Mouse (Mus musculus) liver, embryonic 16.5 days (tissue): Measurements from ENCODE around the gene Cysltr1. TPM values are rescaled to one million over a fixed set of nuclear protein-coding genes. Genes with fewer than 3 reads are reported as not detected.
A peak's percentile ranks its signal among the peaks of the same experiment; 100 is the strongest.

Experiments
- ATAC-seq: fragments of 200-750 bp; cut with Nextera tagmentation; 2 replicates; pipeline ENCODE4 v1.8.0; 2017; ENCODE audit warnings: low read depth, mild to moderate bottlenecking, moderate number of reproducible peaks, moderate library complexity
- H3K27ac ChIP-seq: fragments of 300-500 bp; sonication (generic); 2 replicates; pipeline ENCODE4 v1.5.1; 2014; ENCODE audit warnings: mild to moderate bottlenecking, low read length
- H3K27me3 ChIP-seq: fragments of 300-500 bp; sonication (generic); 2 replicates; pipeline ENCODE4 v1.6.1; 2014; ENCODE audit warnings: low read depth, low read length, mixed read lengths; ENCODE audit not compliant: control insufficient read depth, insufficient read depth
- H3K36me3 ChIP-seq: fragments of 300-500 bp; sonication (generic); 2 replicates; pipeline ENCODE4 v1.6.1; 2014; ENCODE audit warnings: mild to moderate bottlenecking; ENCODE audit not compliant: control insufficient read depth, insufficient read depth
- H3K4me1 ChIP-seq: fragments of 300-500 bp; sonication (generic); 2 replicates; pipeline ENCODE4 v1.6.1; 2014; ENCODE audit warnings: low read depth, low read length, mixed read lengths; ENCODE audit not compliant: control insufficient read depth
- H3K4me2 ChIP-seq: fragments of 300-500 bp; sonication (generic); 2 replicates; pipeline ENCODE4 v1.6.1; 2014; ENCODE audit warnings: low read depth, low read length, mixed read lengths
- H3K4me3 ChIP-seq: fragments of 300-500 bp; sonication (generic); 2 replicates; pipeline ENCODE4 v1.5.1; 2014; ENCODE audit warnings: low read depth, mild to moderate bottlenecking, low read length
- H3K9ac ChIP-seq: fragments of 300-500 bp; sonication (generic); 2 replicates; pipeline ENCODE4 v1.6.1; 2014; ENCODE audit warnings: low read depth, low read length
- H3K9me3 ChIP-seq: fragments of 300-500 bp; sonication (generic); replicated peaks from 2 replicates; pipeline ENCODE4 v1.6.1; 2016; ENCODE audit warnings: low read length; ENCODE audit not compliant: control insufficient read depth
- WGBS: fragments of 180-500 bp; shearing (Covaris S2); extraction: QIAGEN DNeasy Blood & Tissue Kit; methylation state at CpG from one replicate; pipeline ENCODE4 v1.1.7; 2014; ENCODE audit not compliant: insufficient replicate concordance; 5-methylcytosine and 5-hydroxymethylcytosine counted together
- polyA plus RNA-seq: library from polyadenylated mRNA; unstranded; fragments of >200 nt; fragmentation: Nextera tagmentation; extraction: Ambion mirVana; gene quantifications from 2 replicates; pipeline ENCODE4 v1.2.1, GENCODE M21; 2015

Gene Cysltr1
- 0.89 and 1.4 TPM in 2 replicates for polyA plus RNA-seq

DNA sequence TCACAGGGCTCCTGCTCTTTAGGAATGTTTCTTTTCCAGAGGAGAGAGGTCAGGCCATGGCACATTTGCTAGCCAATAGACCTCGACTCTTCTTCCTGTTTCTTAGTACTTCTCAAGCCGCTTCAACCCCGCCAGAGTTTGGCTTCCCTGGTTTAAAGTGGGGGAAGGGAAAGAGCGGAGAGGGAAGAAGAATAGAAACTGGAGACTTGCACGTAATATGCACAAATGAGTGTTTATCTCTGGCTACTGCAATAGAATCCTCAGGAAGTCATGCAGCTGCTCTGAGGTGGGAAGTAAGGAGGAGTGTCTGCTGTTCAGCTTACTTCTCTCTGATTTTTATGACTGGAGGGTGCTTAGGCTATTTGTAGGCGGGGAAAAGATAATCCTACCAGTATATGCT, at the start of gene Cysltr1:
Gene Cysltr1 (minus strand): TSS at position 294 of the 400 bp plus-strand sequence.
- H3K4me2 ChIP-seq, result 0 out of 2 replicates have a peak within 1 kb of the TSS, but pooled peaks have one; percentile 13
- 11% methylated on average over 6 of the region's 6 CpGs for WGBS
- H3K27ac ChIP-seq, result no peak within 1 kb of the TSS
- no peak within 1 kb of the TSS for H3K9ac ChIP-seq
- no peaks in the 10 kb centered on the region for H3K27me3 ChIP-seq
- no peak for ATAC-seq
- H3K36me3 ChIP-seq, result no peaks in the 10 kb centered on the region
- H3K4me3 ChIP-seq, result no peak within 1 kb of the TSS; the same call in 1 of the 2 replicates
- H3K4me1 ChIP-seq, result no peaks in the 10 kb centered on the region
- H3K9me3 ChIP-seq, result no peaks in the 10 kb centered on the region

DNA sequence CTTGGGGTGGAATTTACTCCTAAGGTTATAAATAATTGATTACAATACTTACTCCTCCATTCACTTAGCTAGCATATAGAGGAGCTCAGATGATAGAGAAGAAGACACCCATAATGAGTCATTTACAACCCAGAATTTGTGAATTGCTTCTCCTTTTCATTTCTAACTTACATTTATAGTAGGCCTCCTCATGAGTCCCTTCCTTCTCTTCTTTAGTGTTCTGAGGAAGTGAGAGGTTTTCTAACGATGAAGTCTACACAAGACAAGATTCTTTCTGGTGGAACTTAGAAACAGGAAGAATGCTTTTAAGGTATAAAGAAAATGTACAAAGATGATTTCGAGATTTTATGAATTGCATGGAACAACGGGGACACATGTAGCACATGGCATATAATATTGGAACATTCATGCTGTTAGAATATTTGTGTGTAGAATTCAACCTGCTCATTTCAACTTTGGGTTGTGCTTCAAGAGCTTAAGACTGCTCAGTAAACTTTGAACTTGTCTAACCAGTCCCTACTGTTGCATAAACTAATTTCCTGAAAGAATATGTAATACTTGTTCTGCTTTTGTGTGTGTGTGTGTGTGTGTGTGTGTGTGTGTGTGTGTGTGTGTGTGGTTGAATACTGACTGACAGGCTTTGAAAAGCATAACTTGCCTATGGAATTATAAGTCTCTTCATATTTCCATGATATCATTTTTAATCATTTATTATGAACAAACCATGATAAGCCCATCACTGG, 31.5 kb upstream of the Cysltr1 start:
- no peak overlapping the region for H3K4me3 ChIP-seq
- no peaks in the 10 kb centered on the region for H3K4me1 ChIP-seq
- H3K27ac ChIP-seq, result no peak overlapping the region
- no peaks in the 10 kb centered on the region for H3K9me3 ChIP-seq
- H3K27me3 ChIP-seq, result no peaks in the 10 kb centered on the region
- no peak overlapping the region for H3K9ac ChIP-seq
- 42% methylated on average over 3 of the region's 3 CpGs for whole genome bisulfite sequencing
- no peaks in the 10 kb centered on the region for H3K36me3 ChIP-seq
- H3K4me2 ChIP-seq, result no peak overlapping the region
- no peak for ATAC-seq

DNA sequence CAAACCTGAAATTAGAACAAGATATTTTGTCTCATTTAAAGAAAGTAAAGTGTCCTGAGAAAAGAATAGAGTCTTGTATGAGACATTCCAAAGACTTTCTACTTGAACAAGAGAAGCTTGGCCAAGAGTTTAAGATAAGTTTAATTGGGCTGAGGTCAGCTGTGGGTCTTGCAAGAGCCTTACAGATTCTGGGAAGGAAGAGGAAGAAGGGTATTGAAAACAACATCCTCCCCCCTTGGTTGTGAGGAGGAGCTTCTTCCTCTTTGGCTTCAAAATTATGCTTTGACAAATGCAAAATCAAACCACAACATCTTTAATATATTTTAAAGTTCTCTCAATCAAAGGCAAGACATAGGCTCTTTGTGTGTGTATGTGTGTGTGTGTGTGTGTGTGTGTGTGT, 30.1 kb upstream of the Cysltr1 start:
- Histone ChIP-seq H3K4me3 (no peak overlapping the region), H3K36me3 (no peaks in the 10 kb centered on the region), H3K9ac (no peak overlapping the region), H3K27ac (no peak overlapping the region), H3K4me2 (no peak overlapping the region), H3K27me3 (no peaks in the 10 kb centered on the region), H3K9me3 (no peaks in the 10 kb centered on the region), H3K4me1 (no peaks in the 10 kb centered on the region)
- ATAC-seq, result no peak

DNA sequence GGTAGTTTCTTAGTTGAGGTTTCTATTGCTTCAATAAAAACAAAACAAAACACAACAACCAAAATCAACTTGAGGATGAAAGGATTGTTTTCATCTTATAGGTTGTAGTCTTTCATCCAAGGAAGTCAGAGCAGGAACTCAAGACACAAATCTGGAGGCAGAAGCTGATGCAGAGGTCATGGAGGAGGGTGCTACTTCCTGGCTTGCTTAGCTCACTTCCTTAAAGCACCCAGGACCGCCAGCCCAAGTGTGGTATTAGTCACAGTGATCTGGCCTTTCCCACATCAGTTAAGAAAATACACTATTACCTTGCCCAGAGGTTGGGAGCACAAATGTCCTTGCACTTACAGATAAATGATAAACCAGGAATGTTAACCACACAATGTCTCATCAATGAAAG, 25.0 kb upstream of the Cysltr1 start:
- H3K9me3 ChIP-seq, result no peaks in the 10 kb centered on the region
- no peak for ATAC-seq
- no peak overlapping the region for H3K27ac ChIP-seq
- no peaks in the 10 kb centered on the region for H3K36me3 ChIP-seq
- no peaks in the 10 kb centered on the region for H3K4me1 ChIP-seq
- no peak overlapping the region for H3K4me3 ChIP-seq
- no peaks in the 10 kb centered on the region for H3K27me3 ChIP-seq
- no peak overlapping the region for H3K9ac ChIP-seq
- no peak overlapping the region for H3K4me2 ChIP-seq
- 33% methylated on average over 1 of the region's 1 CpGs for whole genome bisulfite sequencing

DNA sequence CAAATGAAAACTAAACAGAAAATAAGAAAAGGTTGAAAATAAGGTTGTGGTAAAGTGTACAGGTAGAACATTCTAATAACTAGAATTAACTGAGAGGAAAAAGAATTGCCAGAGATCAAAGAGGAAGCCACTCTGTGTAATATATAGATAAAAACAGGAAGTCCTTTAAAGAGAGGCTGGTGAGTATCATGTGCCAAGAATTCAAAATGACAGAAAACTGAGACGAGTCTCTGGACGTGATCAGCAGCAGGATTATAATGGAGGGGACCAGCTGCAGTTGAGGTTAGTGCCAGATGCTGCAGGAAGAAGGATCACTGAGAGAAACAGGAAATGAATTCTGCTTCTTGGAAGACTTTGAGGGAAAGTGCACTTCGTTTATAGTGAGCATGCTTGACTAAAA, 20.2 kb upstream of the Cysltr1 start:
- Histone ChIP-seq H3K9ac (no peak overlapping the region), H3K4me3 (no peak overlapping the region), H3K4me1 (no peaks in the 10 kb centered on the region), H3K27ac (no peak overlapping the region), H3K36me3 (no peaks in the 10 kb centered on the region), H3K27me3 (no peaks in the 10 kb centered on the region), H3K4me2 (no peak overlapping the region), H3K9me3 (no peaks in the 10 kb centered on the region)
- no peak for ATAC-seq
- 35% methylated on average over 3 of the region's 3 CpGs for WGBS

DNA sequence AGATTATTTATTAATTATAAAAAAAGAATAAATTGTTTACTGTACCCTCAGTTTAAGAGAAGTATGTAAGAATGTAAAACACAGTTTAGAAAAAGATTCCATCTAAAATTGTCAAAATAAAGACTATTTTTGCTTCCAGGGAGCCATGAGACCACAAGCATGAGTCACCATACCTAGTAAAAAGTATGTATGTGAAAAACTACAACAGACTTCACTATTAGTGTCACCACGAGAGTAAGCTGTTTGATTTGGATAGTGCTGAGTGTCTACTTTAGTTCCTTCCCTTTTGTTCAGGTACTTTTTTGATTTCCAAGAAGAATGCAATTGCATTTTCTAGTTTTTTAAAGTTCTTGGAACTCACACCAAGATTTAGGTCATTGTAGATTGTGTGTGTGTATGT, 19.0 kb upstream of the Cysltr1 start:
- H3K27ac ChIP-seq, result no peak overlapping the region
- H3K4me1 ChIP-seq, result no peaks in the 10 kb centered on the region
- ATAC-seq, result no peak
- WGBS, result 29% methylated on average over 1 of the region's 1 CpGs
- no peaks in the 10 kb centered on the region for H3K27me3 ChIP-seq
- H3K9me3 ChIP-seq, result no peaks in the 10 kb centered on the region
- no peak overlapping the region for H3K9ac ChIP-seq
- H3K4me3 ChIP-seq, result no peak overlapping the region
- H3K4me2 ChIP-seq, result no peak overlapping the region
- H3K36me3 ChIP-seq, result no peaks in the 10 kb centered on the region

DNA sequence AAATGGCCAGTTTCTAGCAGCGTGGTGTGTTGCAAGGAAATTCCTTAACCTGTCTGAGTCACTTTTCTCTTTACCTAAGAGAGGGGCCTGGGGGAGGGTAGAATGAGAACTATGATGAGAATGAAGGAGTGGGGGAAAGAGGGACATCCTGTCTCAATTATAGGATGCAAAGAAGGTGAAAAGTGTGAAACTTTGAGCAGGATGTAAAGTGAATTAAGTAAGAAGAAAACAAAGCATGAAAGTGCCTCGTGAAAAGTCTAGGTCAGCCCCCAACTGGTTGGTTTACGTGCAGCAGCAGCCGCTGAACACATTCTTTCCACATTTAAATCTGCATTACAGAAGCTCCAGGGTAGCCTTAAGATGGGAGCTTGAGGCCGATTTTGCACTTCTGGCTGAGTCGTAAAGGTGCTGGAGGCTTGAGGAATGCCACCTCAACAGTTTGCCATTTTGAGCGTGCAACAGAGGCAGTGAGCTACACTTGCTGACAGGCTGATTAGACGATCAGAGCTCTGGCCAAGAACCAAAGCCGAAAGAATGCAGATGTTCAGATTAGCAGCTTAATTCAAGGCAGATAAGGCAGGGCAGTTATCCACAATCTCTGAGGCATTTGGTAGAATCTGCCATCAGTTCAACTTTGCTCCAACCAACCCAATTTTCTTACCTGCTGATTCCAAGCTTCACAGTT, 763 bp downstream of the Cysltr1 start:
- no peaks in the 10 kb centered on the region for H3K27me3 ChIP-seq
- WGBS, result 21% methylated on average over 9 of the region's 9 CpGs
- H3K9me3 ChIP-seq, result no peaks in the 10 kb centered on the region
- no peaks in the 10 kb centered on the region for H3K36me3 ChIP-seq
- H3K4me2 ChIP-seq, result 0 out of 2 replicates have a peak overlapping the region, but pooled peaks have one; percentile 13
- no peak overlapping the region for H3K9ac ChIP-seq
- H3K27ac ChIP-seq, result no peak overlapping the region
- ATAC-seq, result no peak
- no peaks in the 10 kb centered on the region for H3K4me1 ChIP-seq
- no peak overlapping the region; the same call in 1 of the 2 replicates for H3K4me3 ChIP-seq

DNA sequence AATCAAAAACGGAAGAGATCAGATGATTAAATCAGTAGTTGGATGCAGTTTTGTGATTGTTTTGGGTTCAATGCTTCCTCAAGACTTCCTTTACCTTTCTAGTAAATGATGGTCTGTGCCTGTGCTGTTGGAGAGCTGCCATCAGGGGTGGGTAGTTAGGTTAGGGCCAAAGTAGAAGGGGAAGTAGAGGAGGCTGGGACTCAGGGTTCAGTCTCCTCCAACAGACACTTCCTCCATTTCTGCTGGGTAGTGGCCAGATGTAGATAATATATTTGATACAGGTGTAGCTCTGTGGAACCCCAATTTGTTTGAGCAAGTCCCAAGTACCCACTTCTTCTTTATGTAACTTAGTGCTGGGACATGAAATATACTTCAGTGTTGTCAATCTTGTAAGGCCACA, 7.6 kb downstream of the Cysltr1 start:
- H3K4me1 ChIP-seq, result no peaks in the 10 kb centered on the region
- H3K4me3 ChIP-seq, result no peak overlapping the region
- H3K9me3 ChIP-seq, result no peaks in the 10 kb centered on the region
- 54% methylated on average over 1 of the region's 1 CpGs for WGBS
- no peak overlapping the region for H3K9ac ChIP-seq
- H3K27ac ChIP-seq, result no peak overlapping the region
- no peak overlapping the region for H3K4me2 ChIP-seq
- no peaks in the 10 kb centered on the region for H3K27me3 ChIP-seq
- no peak for ATAC-seq
- no peaks in the 10 kb centered on the region for H3K36me3 ChIP-seq

DNA sequence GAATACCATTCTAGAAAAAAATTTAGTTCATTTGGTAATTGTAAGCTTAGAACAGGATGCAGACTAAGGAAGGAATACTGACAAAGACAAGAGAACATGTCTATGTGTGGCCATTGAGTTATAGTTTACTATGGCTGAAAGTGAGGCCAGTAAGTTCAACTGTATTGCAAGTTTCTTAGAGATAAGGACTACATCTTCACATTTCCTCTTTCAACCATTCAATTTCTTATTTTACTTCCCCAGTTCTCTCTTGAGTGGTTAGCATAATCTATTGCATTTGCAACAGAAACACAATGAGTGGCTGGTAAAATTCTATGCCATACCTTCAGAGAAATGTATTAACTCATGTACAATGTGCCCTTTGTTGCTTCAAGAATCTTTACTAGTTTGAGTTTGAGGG, 9.6 kb downstream of the Cysltr1 start:
- Histone ChIP-seq H3K4me3 (no peak overlapping the region), H3K4me2 (no peak overlapping the region), H3K27ac (no peak overlapping the region), H3K4me1 (no peaks in the 10 kb centered on the region), H3K27me3 (no peaks in the 10 kb centered on the region), H3K9me3 (no peaks in the 10 kb centered on the region), H3K36me3 (no peaks in the 10 kb centered on the region), H3K9ac (no peak overlapping the region)
- no peak for ATAC-seq
